Comparison of ENCODE assay signal across 27 mouse cellular contexts in the genomic region with DNA sequence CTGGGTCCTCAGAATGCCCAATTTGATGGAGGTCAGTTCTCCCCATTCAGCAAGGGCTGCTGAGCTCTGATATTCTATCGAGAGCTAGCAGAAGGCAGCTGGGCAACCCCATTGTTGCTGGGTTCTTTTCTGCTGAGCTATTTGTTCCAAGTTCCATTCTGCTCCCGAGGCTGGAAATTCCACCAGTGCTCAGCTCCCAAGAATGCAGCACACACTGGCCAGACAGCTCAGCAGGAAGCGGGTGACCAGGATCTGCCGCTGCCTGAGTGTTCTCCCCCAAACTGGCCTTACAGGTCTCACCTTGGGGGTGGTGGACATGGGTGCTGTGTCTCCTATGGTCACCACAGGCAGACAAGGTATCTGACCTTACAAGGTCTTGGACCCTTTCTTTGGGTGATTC. TPM values are rescaled to one million over a fixed set of nuclear protein-coding genes. Genes with fewer than 3 reads are reported as not detected.
DNase-seq lines count a peak whose midpoint lies in the region; ATAC-seq lines count a peak whose summit lies in the region.
"Had no signal": no experiment of that assay in that cellular context is flagged by ENCODE, and none has a peak within 500 bp of the region (broad histone marks: within the 10 kb centered on the region; RNA-seq: fewer than 3 reads in every experiment).

No protein-coding gene starts in this region.

- 61% methylated on average over 4 of the region's 4 CpGs for WGBS in heart, embryonic 10.5 days
- 37% methylated on average over 4 of the region's 4 CpGs for WGBS in heart, embryonic 15.5 days
- 70% methylated on average over 4 of the region's 4 CpGs for WGBS in midbrain, embryonic 10.5 days
- 54% methylated on average over 4 of the region's 4 CpGs for WGBS in midbrain, embryonic 14.5 days

- ATAC-seq in heart, embryonic 15.5 days (replicated peaks; ENCODE audit: insufficient number of reproducible peaks, insufficient read depth, low FRiP score, low read depth) = no peak
- no peak for ATAC-seq in midbrain, embryonic 14.5 days (ENCODE audit: low FRiP score, low TSS enrichment)
- ATAC-seq: forebrain, postnatal 0 days; inflammation-experienced regulatory T-cells, adult 6 months; midbrain, embryonic 16.5 days; Patski had no signal

- peaks cover 27% of the 10 kb centered on the region for H3K4me1 ChIP-seq in heart, embryonic 10.5 days
- peaks cover 16% of the 10 kb centered on the region for H3K4me1 ChIP-seq in heart, embryonic 15.5 days (replicated peaks)
- peaks cover 35% of the 10 kb centered on the region for H3K4me1 ChIP-seq in midbrain, embryonic 10.5 days
- peaks cover 7% of the 10 kb centered on the region for H3K4me1 ChIP-seq in midbrain, embryonic 14.5 days (ENCODE audit: control insufficient read depth, insufficient read depth, low read length)

- no peak overlapping the region for H3K4me2 ChIP-seq in heart, embryonic 15.5 days
- no peak overlapping the region for H3K4me2 ChIP-seq in midbrain, embryonic 14.5 days (ENCODE audit: low read length)
- H3K4me2 ChIP-seq: embryonic facial prominence, embryonic 13.5 days; kidney, embryonic 15.5 days; limb, embryonic 12.5 days; liver, embryonic 15.5 days; lung, embryonic 14.5 days; stomach, embryonic 15.5 days had no signal

- no peak for DNase-seq in heart, embryonic 10.5 days (ENCODE audit: low spot score)
- no peak for DNase-seq in heart, postnatal 25 days (ENCODE audit: low spot score)
- DNase-seq in heart, adult 18-20 months = no peak
- DNase-seq in midbrain, embryonic 10.5 days (ENCODE audit: low spot score) = no peak
- DNase-seq in midbrain, embryonic 14.5 days = no peak
- DNase-seq in heart, postnatal 4 days = peak; percentile 21
- DNase-seq: adrenal gland, postnatal 10 days; cerebellum, adult 11-12 months; cerebellum, adult 9-11 months; embryo, embryonic 11 days; forebrain, postnatal 0 days; kidney, adult 18-20 months; kidney, postnatal 25 days; lung, embryonic 14.5 days; lung, postnatal 14 days; right cerebral cortex, postnatal 25 days; thymus, postnatal 4 days had no signal

- intact Hi-C loops in heart, postnatal 25 days (cut with DNase I) = loop anchor here (5.0 to 10.0 kb wide), 2 partner anchors 168 to 635 kb away; partner anchors contain the start of genes Nphp3 and Srprb

- H3K36me3 ChIP-seq in heart, embryonic 10.5 days = no peaks in the 10 kb centered on the region
- no peaks in the 10 kb centered on the region for H3K36me3 ChIP-seq in heart, embryonic 15.5 days
- peaks cover 13% of the 10 kb centered on the region; the same call in 1 of the 2 replicates for H3K36me3 ChIP-seq in midbrain, embryonic 10.5 days
- H3K36me3 ChIP-seq in midbrain, embryonic 14.5 days (ENCODE audit: control insufficient read depth, insufficient read depth, low read length) = no peaks in the 10 kb centered on the region
- H3K36me3 ChIP-seq: liver, embryonic 15.5 days; stomach, embryonic 15.5 days had no signal

- no peak overlapping the region for H3K9ac ChIP-seq in heart, embryonic 15.5 days
- H3K9ac ChIP-seq in midbrain, embryonic 14.5 days (replicated peaks; ENCODE audit: low read length) = no peak overlapping the region
- H3K9ac ChIP-seq: embryonic facial prominence, embryonic 13.5 days; forebrain, postnatal 0 days; kidney, embryonic 15.5 days; limb, embryonic 12.5 days; liver, embryonic 15.5 days; lung, embryonic 14.5 days; stomach, embryonic 15.5 days had no signal

- H3K4me3 ChIP-seq in heart, embryonic 10.5 days = no peak overlapping the region
- no peak overlapping the region for H3K4me3 ChIP-seq in heart, embryonic 15.5 days
- H3K4me3 ChIP-seq in midbrain, embryonic 10.5 days = no peak overlapping the region
- no peak overlapping the region for H3K4me3 ChIP-seq in midbrain, embryonic 14.5 days (replicated peaks; ENCODE audit: low read depth, low read length)
- H3K4me3 ChIP-seq: embryonic facial prominence, embryonic 13.5 days; kidney, embryonic 15.5 days; left cerebral cortex, adult 2 months; limb, embryonic 12.5 days; liver, embryonic 15.5 days; stomach, embryonic 15.5 days had no signal

- no peaks in the 10 kb centered on the region for H3K9me3 ChIP-seq in heart, embryonic 10.5 days
- no peaks in the 10 kb centered on the region for H3K9me3 ChIP-seq in heart, embryonic 15.5 days (replicated peaks)
- no peaks in the 10 kb centered on the region for H3K9me3 ChIP-seq in midbrain, embryonic 10.5 days (replicated peaks)
- no peaks in the 10 kb centered on the region for H3K9me3 ChIP-seq in midbrain, embryonic 14.5 days (ENCODE audit: control insufficient read depth, low read length)
- H3K9me3 ChIP-seq: embryonic facial prominence, embryonic 13.5 days; kidney, embryonic 15.5 days; limb, embryonic 12.5 days; liver, embryonic 15.5 days; stomach, embryonic 15.5 days had no signal

- peak overlapping the region; percentile 56; the same call in 1 of the 2 replicates for H3K27ac ChIP-seq in heart, embryonic 10.5 days
- peak overlapping the region; percentile 56 for H3K27ac ChIP-seq in heart, embryonic 15.5 days
- H3K27ac ChIP-seq in midbrain, embryonic 10.5 days (replicated peaks) = peak overlapping the region; percentile 52
- no peak overlapping the region for H3K27ac ChIP-seq in midbrain, embryonic 14.5 days (replicated peaks; ENCODE audit: low read depth, low read length)
- H3K27ac ChIP-seq: embryonic facial prominence, embryonic 13.5 days; kidney, embryonic 15.5 days; left cerebral cortex, adult 2 months; limb, embryonic 12.5 days; liver, embryonic 15.5 days; stomach, embryonic 15.5 days had no signal

- H3K27me3 ChIP-seq in heart, embryonic 10.5 days (ENCODE audit: insufficient read depth, poor library complexity, severe bottlenecking) = no peaks in the 10 kb centered on the region
- H3K27me3 ChIP-seq in heart, embryonic 15.5 days = no peaks in the 10 kb centered on the region
- no peaks in the 10 kb centered on the region for H3K27me3 ChIP-seq in midbrain, embryonic 10.5 days (ENCODE audit: low read depth, poor library complexity, severe bottlenecking)
- H3K27me3 ChIP-seq in midbrain, embryonic 14.5 days (ENCODE audit: control insufficient read depth, insufficient read depth, low read length) = no peaks in the 10 kb centered on the region
- H3K27me3 ChIP-seq: embryonic facial prominence, embryonic 13.5 days; kidney, embryonic 15.5 days; limb, embryonic 12.5 days; liver, embryonic 15.5 days; Patski; stomach, embryonic 15.5 days had no signal

RNA-seq across cellular contexts. Expression of gene Cdv3, which starts 4.3 kb away (rescaled TPM):
- 116 and 128 TPM in 2 replicates for polyA plus RNA-seq in heart, embryonic 10.5 days (2016; fragmentation: Nextera tagmentation; extraction: Ambion mirVana)
- total RNA-seq in heart, postnatal 25 days (2021) = 100 to 1,000 TPM; 102 to 104 TPM
- 75.2 and 89.4 TPM in 2 replicates for polyA plus RNA-seq in heart, embryonic 15.5 days (2015; fragmentation: Nextera tagmentation; extraction: Ambion mirVana)
- total RNA-seq in heart, adult 18-20 months (2021) = 100 to 1,000 TPM; 136 to 151 TPM
- 166 and 168 TPM in 2 replicates for polyA plus RNA-seq in midbrain, embryonic 10.5 days (2016; fragmentation: Nextera tagmentation; extraction: Ambion mirVana)
- polyA plus RNA-seq in midbrain, embryonic 14.5 days (2014; fragmentation: Nextera tagmentation; extraction: Ambion mirVana) = 62.0 and 76.0 TPM in 2 replicates
- total RNA-seq in heart, postnatal 4 days (2021) = 100 to 1,000 TPM; 143 to 145 TPM
